Mouse (Mus musculus) T-helper 1 cell (primary cell): Measurements from ENCODE around the gene Fam50b.

Experiments
- in situ Hi-C: fragments of 300-600 bp; cut with MboI, MseI; formaldehyde crosslinking; loops from one replicate; pipeline ENCODE4 v1.15.1; 2025; ENCODE audit warnings: high pct_unique_total_duplicates

The Fam50b gene

DNA sequence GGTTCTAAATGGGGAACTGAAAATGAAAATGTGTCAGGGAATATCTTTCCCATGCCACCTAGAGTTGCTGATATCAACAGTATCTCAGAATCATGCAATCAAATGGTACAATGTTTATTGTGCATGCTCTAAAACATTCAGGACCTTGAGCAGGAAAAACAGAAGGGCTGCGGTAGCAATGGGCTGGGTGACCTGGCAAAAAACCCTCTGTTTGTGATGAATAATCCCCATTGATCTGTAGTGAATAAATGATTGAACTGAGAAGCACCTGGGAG lies 4.0 kb downstream of the Fam50b start:
- in situ Hi-C loops = no loop called here

DNA sequence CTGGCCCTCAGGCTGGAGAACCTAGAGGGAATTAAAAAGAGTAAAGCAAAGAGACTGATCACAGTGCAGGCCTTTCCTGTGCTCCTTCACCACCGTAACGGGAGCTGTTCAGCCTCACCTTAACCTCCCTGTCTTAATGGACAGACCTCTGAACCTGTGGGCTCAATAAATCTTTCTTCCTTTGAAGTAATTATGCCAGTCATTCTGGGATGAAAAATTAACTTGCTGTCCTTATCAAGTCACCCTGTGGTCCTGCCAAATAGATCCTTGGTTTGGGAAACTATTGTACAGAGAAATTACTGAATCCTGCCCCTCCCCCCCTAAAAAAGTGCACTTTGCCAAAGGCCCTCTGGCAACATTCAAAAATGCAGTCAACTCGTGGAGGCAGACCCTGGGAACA lies 4.4 kb downstream of the Fam50b start:
- in situ Hi-C loops = no loop called here

DNA sequence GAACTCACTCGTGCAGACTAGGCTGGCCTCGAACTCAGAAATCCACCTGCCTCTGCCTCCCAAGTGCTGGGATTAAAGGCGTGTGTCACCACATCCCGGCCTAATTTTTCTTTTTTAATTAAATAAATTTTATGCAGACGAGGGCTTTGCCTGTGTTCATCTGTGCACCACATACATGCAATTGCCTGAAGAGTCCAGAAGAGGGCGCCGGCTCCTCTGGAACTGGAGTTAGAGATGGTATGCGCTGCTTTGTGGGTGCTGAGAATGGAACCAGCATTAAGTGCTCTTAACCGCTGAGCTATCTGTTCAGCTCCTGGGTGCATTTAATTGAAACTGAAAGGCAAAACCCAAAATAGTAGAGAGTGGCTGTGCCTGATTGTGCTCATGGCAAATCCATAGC lies 6.6 kb downstream of the Fam50b start:
- in situ Hi-C loops = no loop called here

DNA sequence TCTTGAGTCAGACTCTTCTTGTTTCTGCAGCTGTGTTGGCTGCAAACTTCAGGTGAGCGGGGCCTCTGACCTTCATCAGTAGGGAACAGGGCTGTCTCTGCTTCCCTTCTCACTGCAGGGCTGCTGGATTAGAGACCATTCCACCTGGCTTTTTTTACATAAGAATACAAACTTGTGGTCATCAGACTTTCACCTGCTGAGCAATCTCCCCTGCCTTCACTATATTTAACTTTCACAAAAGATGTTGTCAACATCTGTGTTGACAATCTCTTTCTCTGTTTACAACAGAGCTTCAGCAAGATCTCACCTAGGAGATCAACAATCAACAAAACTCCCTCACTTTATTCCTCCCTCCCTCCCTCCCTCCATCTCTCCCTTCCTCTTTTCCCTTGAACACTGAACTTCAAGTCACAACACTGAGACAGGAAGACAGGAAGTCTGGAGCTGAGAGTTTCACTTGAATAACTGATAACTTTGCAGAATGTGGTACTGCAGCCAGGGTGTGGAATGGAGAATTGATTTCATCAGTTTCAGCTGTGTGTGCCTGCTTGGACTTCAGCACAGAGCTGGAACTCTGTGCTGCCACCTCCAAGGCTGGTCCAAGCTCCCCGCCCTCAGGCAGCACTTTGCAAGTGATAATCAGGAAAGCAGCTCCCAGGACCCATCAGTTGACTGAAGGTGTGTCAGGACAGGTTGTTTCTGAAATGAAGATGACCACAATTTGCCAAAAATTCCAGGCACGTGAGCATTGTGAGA lies 7.3 kb downstream of the Fam50b start:
- in situ Hi-C loops = no loop called here

DNA sequence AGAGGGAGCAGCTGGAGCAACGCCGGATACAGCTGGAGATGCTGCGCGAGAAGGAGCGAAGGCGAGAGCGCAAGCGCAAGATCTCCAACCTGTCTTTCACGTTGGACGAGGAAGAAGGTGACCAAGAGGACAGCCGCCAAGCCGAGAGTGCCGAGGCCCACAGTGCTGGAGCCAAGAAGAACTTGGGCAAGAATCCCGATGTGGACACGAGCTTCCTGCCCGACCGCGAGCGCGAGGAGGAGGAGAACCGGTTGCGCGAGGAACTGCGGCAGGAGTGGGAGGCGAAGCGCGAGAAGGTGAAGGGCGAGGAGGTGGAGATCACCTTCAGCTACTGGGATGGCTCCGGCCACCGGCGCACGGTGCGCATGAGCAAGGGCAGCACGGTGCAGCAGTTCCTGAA lies 12.2 kb downstream of the Fam50b start:
- in situ Hi-C loops = no loop called here

DNA sequence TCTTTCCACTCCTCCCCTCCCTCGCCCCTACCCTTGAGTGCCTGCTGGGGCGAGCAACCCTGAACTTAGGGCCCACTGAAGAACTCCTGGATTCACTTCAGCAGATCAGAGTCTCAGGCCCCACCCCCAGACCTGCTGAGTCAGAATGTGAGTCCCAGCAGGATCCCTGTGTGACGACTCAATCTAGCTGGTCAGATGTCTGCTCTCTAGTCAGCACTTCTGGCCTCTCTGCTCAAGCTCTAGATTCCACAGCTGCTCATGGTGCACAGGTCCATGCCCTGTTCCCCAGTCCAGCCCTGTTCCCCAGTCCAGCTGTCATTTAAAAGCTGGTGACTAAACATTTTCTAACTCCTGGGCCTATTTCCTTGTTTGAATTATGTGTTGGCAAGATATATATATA lies 13.9 kb downstream of the Fam50b start:
- in situ Hi-C loops = no loop called here

DNA sequence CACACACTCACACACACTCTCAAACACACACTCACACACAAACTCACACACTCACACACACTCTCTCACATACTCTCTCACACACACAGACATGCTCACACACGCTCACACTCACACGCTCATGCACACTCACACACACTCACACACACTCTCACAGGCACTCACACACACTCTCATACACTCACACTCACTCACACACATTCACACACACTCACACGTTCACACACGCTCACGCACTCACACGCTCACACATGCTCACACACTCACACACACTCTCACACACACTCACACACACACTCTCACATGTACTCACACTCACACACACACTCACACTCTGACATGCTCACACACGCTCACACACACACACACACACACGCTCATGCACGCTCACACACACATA lies 24.6 kb downstream of the Fam50b start:
- in situ Hi-C loops = no loop called here

DNA sequence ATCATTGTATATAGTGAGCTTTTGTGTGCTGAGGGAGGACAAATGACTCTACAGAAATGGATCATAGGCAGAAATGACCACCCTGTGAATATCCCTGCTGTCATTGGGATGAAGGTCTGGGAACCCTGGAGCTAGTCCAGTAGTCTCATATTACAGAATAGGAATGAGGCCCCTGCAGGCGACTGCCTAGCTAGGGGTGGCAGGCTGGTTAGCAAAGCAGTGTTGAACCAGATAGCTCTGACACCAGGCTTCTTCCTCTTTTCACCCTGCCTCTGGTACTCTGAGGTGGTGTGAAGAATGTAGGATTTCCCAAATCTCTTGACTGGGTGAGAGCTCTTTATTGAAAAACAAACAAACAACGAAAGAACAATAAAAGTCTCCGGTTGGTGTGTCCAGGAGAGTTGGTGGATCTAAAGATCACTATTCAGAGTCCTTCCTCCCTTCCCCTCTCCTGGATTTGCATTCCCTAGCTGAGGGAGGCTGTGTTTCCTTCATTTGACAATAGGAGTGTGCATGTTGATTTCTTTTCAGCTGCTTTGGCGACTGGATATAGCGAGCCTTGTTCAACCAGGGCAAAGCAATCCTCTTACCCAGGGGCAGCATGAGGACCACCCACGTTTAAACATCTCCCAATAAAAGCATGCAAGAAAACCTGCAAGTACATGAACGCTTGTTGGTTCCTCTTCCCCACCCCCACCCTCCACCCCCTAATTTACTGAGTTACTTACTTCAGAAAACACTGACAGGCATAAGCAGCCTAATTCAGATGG lies 26.1 kb downstream of the Fam50b start:
- in situ Hi-C loops = no loop called here

DNA sequence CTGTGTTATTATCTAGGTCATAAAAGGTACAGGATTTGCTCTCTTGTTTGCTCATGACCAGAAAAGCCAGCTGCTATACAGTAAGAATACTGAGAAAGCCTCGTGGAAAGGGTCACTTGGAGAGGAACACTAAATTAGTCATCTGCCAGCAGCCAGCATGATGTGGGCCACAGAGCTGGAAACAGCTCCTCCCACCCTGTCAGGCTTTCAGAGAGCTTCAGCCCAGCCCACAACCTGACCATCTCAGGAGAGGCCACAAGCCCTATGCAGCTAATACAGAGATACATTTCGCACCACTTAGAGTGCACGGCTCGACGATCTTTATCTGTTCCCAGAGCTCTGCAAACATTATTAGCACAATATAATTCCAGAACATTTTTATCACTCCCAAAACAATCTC lies 27.5 kb downstream of the Fam50b start:
- in situ Hi-C loops = no loop called here

DNA sequence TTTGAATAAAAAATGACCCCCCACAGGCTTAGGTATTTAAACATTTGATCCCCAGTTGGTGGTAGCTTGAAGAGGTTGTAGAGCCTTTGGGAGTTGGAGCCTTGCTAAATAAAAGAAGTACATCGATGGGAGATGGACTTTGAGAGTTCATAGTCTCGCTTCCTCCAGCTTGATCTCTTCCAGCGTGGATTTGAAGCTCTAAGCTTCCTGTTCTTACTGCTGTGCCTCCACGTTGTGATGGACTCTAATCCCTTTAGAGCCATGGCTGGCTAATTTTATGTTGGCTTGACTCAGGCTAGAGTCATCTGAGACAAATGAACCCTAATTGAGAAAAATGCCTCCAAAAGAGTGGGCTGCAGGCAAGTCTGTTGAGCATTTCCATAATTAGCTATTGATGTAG lies 28.2 kb downstream of the Fam50b start:
- in situ Hi-C loops = no loop called here

DNA sequence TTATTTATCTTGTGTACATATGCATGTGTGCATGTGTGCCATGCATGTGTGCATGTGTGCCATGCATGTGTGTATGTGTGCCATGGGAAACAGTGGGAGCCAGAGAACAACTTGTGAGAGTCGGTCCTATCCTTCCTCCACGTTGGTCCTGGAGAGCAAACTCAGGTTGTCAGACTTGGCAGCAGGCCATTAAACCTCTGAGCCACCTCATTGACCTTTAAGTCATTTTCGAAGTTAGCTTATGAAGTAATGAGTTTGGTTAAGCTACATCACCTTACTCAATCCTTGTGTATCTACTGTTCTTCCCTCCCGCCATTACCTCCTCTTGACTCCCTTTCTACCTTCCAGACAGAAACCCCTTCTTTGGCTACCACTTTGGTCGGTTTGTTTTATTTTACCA lies 30.6 kb downstream of the Fam50b start:
- in situ Hi-C loops = no loop called here

DNA sequence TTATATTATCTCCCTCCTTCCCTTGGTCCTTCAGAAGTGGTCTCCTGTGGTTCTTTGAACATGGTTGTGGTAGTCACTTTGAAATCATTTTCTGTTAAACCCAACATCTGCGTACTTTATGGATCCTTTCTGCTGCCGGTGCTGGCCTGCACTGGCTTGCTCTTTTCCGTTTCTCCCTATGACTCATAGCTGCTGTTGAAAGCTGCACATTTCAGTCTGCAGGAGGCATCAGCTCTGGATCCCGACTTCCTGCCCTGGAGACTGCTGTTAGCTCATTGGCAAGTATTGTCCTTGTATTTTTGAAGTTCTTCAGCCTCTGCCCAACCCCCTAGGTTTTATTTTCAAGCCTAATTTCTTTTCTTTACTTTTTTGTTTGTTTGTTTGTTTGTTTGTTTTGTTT lies 31.9 kb downstream of the Fam50b start:
- in situ Hi-C loops = no loop called here

DNA sequence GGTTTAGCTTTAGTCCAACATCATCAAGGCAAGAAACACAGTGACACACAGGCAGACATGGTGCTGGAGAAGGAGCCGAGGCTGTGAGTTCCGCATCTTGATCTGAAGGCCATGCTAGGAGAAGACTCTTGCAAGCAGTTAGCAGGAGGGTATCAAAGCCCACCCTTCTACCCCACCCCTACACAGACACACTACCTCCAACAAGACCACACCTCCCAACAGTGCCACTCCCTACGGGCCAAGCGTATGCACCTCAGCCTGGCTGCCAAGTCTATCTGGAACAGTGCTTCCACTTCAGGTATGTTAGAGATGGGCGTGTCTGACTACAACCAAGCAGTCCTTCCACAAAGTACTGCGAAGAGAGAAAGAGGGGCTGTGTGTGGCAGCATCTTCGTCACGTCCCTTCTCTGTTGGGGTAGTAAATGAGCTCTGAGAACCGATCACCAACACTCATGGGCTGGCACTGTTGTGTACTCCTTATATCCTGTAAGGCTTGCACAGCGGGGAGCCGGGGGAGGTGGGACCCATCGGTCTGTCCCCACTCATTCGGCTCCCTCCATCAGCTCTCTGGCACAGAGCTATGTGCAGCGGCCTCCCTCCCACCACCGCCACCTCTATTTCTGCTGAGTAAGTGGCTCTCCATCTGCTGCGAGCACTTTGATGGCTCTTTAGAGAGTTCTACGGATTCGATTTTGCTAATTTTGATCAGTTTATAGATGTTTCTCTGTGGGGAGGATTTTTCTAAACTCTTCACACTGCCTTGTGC lies 33.1 kb downstream of the Fam50b start:
- in situ Hi-C loops = no loop called here

DNA sequence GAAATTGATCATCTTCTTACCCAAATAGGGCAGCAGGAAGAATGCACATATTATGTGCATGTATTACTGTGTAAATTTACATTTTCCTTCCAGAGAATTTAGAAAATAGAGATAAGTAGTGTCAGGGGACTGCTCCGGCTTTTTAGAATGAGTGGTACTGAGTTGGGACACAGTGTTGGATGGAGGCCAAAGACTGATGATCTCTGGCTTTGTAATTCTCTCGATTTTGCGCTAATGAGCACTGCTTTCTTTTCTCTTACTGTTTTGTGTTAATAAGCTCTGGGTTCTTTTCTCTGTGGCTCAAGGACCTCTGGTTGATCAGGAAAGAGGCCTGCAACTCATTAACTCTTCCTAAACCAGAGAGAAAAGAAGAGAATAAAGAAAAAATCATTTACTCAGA lies 42.1 kb downstream of the Fam50b start:
- in situ Hi-C loops = no loop called here

DNA sequence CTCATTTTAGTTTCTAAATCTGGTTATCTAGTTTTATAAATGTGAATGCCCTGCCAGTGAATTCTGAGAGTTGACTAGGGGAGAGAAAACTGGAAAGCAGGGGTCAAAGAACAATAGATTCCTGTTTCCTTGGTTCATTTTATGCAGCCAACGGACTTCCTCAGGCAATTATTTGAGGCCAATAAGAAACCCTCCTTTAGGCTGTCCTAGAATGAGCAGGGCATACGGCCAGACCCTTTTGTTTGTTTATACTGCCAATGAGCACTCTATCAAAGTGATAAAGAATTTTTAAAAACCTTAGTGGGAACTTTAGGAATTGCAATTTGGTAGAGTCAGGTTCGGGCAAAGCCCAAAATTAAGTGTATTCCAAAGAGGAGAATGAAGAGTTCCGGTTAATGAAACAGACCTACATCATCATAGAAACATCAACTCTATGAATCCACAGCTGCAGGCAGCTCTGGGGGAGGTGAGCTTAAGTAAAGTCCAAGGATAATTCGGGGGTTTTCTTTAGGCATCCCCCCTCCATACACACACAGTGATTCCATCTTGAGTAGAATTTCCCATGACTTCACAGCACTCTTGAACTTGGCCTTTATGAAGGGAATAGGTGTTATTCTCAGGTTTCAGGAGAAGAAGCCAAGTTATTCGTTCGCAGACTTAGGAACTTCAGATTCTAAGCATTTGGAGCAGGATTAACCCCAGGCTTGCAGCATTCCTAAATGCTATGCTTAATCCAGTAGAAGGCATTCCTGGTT lies 46.4 kb downstream of the Fam50b start:
- in situ Hi-C loops = no loop called here

DNA sequence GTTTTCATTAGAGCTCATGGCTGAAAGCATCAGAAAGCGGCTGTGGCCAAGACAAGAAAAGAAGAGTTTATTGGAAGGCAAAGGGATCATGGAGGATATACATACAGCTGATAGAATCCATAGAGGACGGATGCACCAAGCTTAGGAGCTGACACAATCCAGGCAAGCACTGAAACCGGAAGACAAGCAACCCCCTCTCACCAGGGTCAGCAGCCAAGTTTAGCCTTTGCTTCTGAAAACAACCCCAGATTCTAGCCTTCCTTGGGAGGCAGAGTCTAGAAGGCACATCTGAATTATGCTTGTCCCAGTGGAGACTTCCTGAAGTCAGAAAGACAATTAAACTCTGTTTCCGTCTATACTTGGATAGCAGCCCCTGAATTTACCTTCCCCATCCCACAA lies 47.0 kb downstream of the Fam50b start:
- in situ Hi-C loops = no loop called here

DNA sequence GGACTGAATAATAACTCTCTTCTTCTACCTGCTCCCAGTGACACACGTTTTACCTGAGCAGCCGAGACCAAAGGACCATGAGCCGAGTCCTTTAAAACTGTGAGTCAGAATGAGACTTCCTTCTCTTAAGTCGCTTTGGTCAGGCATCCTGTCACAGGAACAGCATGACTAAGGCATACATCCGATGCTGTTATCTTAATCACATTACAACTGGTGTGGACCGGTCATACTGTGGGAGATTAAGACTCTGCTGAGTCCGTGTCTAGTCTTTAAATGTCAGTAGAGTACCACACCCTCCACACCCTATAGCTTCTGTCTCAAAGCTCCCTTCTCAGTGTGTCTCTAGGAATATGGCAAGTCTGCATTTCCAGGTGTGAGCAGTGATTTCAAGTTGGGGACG lies 50.2 kb downstream of the Fam50b start:
- in situ Hi-C loops = no loop called here

DNA sequence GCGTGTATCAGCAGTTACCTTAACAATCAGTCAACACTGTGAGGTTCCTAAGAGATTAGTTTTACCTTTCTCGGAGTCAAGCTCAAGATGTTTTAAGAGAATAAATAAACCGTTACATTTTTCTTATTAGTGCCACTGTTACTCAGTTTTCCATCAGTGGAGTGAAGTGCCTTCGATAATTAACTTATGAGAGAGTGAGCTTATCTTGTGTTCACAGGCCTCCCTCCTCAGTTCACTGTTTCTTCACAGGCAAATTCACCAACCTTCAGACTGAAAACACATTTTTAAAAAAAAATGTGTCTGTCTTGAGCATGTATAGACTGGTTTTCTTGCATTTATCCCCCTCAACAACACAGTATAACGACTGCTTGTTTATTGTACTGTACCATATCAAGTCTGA lies 52.0 kb downstream of the Fam50b start:
- in situ Hi-C loops = no loop called here

DNA sequence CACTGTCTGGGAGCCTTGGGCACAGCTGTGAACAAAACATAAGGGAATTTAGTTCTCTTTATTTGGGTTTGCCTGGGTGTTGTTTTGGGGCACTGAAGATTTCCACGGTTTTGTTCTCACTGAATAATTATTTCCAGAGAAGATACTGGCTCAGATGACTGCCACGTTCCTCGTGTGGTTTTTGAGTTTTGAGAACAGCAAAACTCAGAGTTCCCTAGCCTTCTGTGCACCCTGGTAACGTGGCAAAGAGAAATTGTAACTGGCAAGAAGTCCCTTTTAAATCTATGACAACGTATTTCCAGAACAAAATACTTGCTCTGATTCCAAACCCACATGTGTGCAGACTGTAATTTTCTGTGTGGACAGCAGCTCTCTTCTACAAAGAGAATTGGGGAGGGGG lies 52.9 kb downstream of the Fam50b start:
- in situ Hi-C loops = no loop called here

DNA sequence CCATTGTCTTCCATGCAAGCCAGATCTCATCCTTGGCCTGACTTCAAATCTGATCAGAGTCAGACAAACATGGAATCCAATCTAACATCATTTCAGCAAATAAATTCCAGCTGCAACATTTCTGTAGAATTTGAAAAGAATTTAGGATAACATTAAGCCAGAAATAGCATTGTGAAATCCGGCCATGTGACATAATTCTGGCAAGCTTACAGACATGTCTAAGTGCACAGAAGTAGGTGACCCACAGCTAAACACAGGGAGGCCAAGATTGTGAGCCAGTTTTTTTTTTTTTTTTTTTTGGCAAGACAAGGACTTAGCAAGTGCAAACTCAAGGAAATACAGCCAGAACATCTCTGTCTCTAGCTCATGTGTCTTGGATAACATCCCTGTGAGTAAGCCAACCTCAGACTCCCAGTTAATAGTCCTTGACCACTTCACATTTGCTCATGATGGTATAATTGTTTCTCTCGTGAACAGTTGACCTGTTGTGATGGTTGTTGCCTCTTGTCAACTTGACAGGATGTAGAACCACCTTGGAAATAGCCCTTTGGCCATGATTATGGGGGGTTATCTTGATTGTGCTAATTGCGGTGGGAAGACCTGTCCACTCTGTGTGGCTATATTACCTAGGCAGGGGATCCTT lies 54.6 kb downstream of the Fam50b start:
- in situ Hi-C loops = no loop called here

DNA sequence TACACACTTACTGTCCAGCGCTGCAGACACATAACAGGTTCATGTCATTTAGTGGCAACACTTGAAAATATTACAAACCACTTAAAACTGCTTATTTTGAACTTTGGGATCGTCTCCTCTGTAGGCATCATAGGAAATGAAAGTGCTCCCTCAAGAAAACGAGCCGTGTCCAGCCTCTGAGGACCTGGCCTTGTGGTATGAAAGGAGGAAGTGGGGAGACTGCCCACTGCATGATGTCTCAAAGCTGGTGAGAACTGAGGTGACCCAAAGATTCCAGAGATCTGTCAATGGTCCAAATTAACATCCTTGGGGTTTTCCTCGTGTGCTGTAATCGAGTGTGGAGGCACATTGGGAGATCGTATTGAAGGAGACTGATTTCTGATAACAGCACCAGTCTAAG lies 58.4 kb downstream of the Fam50b start:
- in situ Hi-C loops = loop anchor here (5.0 kb wide), 1 partner anchor 146 kb away; no protein-coding TSS in a partner anchor

DNA sequence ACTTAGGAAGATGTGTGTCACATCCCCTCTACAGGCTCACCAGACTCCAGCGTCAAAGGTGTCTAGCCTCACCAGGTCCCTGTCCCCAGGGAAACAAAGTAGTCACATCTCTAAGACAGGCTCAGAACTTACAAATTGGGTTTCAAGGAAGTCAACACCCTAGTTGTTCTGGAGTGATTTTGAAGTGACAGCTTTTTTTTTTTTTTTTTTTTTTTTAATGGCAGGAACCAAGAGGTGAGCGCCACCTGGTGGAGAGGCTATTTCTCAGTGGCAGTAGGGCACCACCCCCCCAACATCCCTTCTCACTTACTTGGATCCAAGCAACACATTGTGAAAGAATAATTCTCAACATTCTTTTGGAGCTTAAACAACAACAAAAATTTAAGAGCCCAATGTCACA lies 59.2 kb downstream of the Fam50b start:
- in situ Hi-C loops = loop anchor here (5.0 kb wide), 1 partner anchor 147 kb away; no protein-coding TSS in a partner anchor
